Mouse (Mus musculus): ENCODE results near the gene Krt1.
A peak's percentile ranks its signal among the peaks of the same experiment; 100 is the strongest.

The Krt1 gene

GRCm38 (mm10) chr15:101803052-101803822 is 47.4 kb downstream of the Krt1 start:
- DNase-seq (ENCODE audit: low spot score) = peak; percentile 54

DNA sequence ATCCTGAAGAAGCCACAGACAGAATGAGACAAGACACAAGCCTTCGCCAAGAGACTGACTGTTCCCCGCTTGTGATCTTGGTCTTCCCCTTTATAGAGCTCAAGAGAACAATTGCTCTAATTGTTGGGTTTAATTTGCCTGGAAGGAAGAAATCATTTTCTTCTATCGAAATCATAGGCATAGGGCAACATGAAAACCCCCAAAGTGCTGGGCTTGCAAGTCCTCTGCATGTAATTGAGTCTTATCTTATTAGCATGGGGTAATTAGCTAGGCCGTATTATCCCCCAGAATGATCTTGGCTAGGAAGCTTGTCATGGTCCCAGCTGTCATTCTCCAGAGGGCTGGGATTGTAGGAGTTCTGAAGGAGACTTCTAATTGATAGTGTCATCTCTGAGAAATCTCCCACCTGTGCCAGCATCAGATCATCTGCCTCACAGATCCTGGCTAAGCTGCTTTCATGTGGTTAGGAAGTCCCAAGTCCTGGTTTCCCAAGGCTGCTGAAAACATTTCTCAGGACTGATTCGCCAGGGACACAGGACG is 48.2 kb downstream of the Krt1 start, which contains the start of gene Krt73:
Krt73 (minus strand) TSS at position 51 of the 540 bp plus-strand sequence.
- DNase-seq (ENCODE audit: low spot score) = no peak

Data from left cerebral cortex, adult 11 months (tissue).